In genomic region chr5:142854877-142855276, GRCm38 (mm10) we compare ENCODE assay signal across 10 mouse cellular contexts. TPM values are rescaled to one million over a fixed set of nuclear protein-coding genes. Genes with fewer than 3 reads are reported as not detected.
DNase-seq lines count a peak whose midpoint lies in the region; ATAC-seq and TF ChIP-seq lines count a peak whose summit lies in the region.
"Had no signal": no experiment of that assay in that cellular context is flagged by ENCODE, and none has a peak within 500 bp of the region (broad histone marks: within the 10 kb centered on the region; RNA-seq: fewer than 3 reads in every experiment).

No protein-coding gene starts in this region.

- no peak overlapping the region for H3K9ac ChIP-seq in kidney, embryonic 15.5 days
- H3K9ac ChIP-seq in forebrain, embryonic 14.5 days (ENCODE audit: low read length): no peak overlapping the region
- H3K9ac ChIP-seq: liver, embryonic 15.5 days had no signal

- no peak overlapping the region for H3K4me3 ChIP-seq in kidney, embryonic 15.5 days (replicated peaks)
- no peak overlapping the region for H3K4me3 ChIP-seq in forebrain, embryonic 14.5 days (ENCODE audit: low read depth, low read length)
- H3K4me3 ChIP-seq in layer of hippocampus, adult 2 months: no peak overlapping the region
- H3K4me3 ChIP-seq: erythroblast, embryonic 14.5 days; liver, embryonic 15.5 days had no signal

- peak; percentile 80 for TF ChIP-seq CTCF in layer of hippocampus, adult 2 months (conservative IDR thresholded peaks at IDR 0.05)

- peaks cover 3% of the 10 kb centered on the region; the same call in 1 of the 2 replicates for H3K9me3 ChIP-seq in kidney, embryonic 15.5 days (replicated peaks)
- H3K9me3 ChIP-seq in forebrain, embryonic 14.5 days (replicated peaks; ENCODE audit: control insufficient read depth, low read length): no peaks in the 10 kb centered on the region

- no peak overlapping the region for H3K4me2 ChIP-seq in kidney, embryonic 15.5 days
- H3K4me2 ChIP-seq in forebrain, embryonic 14.5 days (ENCODE audit: low read length): no peak overlapping the region
- H3K4me2 ChIP-seq: liver, embryonic 15.5 days had no signal

- DNase-seq in kidney, adult 11 months: peak; percentile 34
- DNase-seq in CD4-positive helper T cell, adult 2 months (ENCODE audit: low read depth, low spot score): peak; percentile 20
- peak; percentile 92 for DNase-seq in R1 (ENCODE audit: low read depth, low spot score)
- DNase-seq in forebrain, embryonic 14.5 days (ENCODE audit: low spot score): peak; percentile 75
- peak; percentile 42 to 62 for DNase-seq in layer of hippocampus, adult 2 months (ENCODE audit: low spot score in 2 of 2)
- peak; percentile 46 for DNase-seq in retina, postnatal 7 days (ENCODE audit: low read depth, low spot score)
- DNase-seq in spleen, adult 12 weeks (ENCODE audit: low spot score): no peak

- 85% methylated on average over 10 of the region's 10 CpGs for WGBS in kidney, embryonic 15.5 days
- 69% methylated on average over 10 of the region's 10 CpGs for WGBS in forebrain, embryonic 14.5 days

- no peaks in the 10 kb centered on the region for H3K27me3 ChIP-seq in kidney, embryonic 15.5 days
- H3K27me3 ChIP-seq in forebrain, embryonic 14.5 days (replicated peaks; ENCODE audit: control insufficient read depth, insufficient read depth, low read length): no peaks in the 10 kb centered on the region

- no peak overlapping the region for H3K27ac ChIP-seq in kidney, embryonic 15.5 days
- H3K27ac ChIP-seq in forebrain, embryonic 14.5 days (ENCODE audit: low read depth, low read length): no peak overlapping the region
- H3K27ac ChIP-seq in layer of hippocampus, adult 2 months: no peak overlapping the region
- H3K27ac ChIP-seq: liver, embryonic 15.5 days had no signal

- no peak for ATAC-seq in kidney, embryonic 15.5 days (replicated peaks; ENCODE audit: low FRiP score)
- no peak for ATAC-seq in forebrain, embryonic 14.5 days

- peaks cover 5% of the 10 kb centered on the region; the same call in 1 of the 2 replicates for H3K4me1 ChIP-seq in kidney, embryonic 15.5 days
- H3K4me1 ChIP-seq in forebrain, embryonic 14.5 days (ENCODE audit: control insufficient read depth, insufficient read depth, low read length): peaks cover 4% of the 10 kb centered on the region

- peaks cover 3% of the 10 kb centered on the region; the same call in 1 of the 2 replicates for H3K36me3 ChIP-seq in kidney, embryonic 15.5 days
- H3K36me3 ChIP-seq in forebrain, embryonic 14.5 days (ENCODE audit: control insufficient read depth, insufficient read depth, low read length): no peaks in the 10 kb centered on the region
- H3K36me3 ChIP-seq: liver, embryonic 15.5 days had no signal

RNA-seq across cellular contexts. Expression of gene Tnrc18, which starts 37.4 kb away (rescaled TPM):
- polyA plus RNA-seq in kidney, embryonic 15.5 days (2015; fragmentation: Nextera tagmentation; extraction: Ambion mirVana): 21.6 and 28.1 TPM in 2 replicates
- polyA plus RNA-seq in forebrain, embryonic 14.5 days (2014; fragmentation: Nextera tagmentation; extraction: Ambion mirVana): 27.5 and 36.6 TPM in 2 replicates
- 100 to 1,000 TPM; 142 to 143 TPM for total RNA-seq in layer of hippocampus, adult 2 months (2021)

RNA-seq across cellular contexts. Expression of gene Fbxl18, which starts 40.3 kb away (rescaled TPM):
- polyA plus RNA-seq in kidney, embryonic 15.5 days (2015; fragmentation: Nextera tagmentation; extraction: Ambion mirVana): 16.7 and 17.8 TPM in 2 replicates
- polyA plus RNA-seq in forebrain, embryonic 14.5 days (2014; fragmentation: Nextera tagmentation; extraction: Ambion mirVana): 14.5 and 20.8 TPM in 2 replicates
- total RNA-seq in layer of hippocampus, adult 2 months (2021): 10 to 100 TPM; 36.7 to 39.9 TPM

RNA-seq across cellular contexts. Expression of gene Actb, which starts 51.7 kb away (rescaled TPM):
- 14,718 and 15,443 TPM in 2 replicates for polyA plus RNA-seq in kidney, embryonic 15.5 days (2015; fragmentation: Nextera tagmentation; extraction: Ambion mirVana)
- 18,122 and 18,216 TPM in 2 replicates for polyA plus RNA-seq in forebrain, embryonic 14.5 days (2014; fragmentation: Nextera tagmentation; extraction: Ambion mirVana)
- 1,000 to 10,000 TPM; 3,149 to 3,251 TPM for total RNA-seq in layer of hippocampus, adult 2 months (2021)
